Mouse (Mus musculus) v-Abl transformed pro-B cells (cell line): ENCODE measurements at regions not wholly inside any gene's neighbourhood (a gene's known extent, or its start where the extent isn't known, plus 50 kb on each side); places are given as distances from the start of the nearest gene placed in this dataset.

Experiments used
- in situ Hi-C, 2 experiments: fragments of 400-800 bp; cut with MboI; formaldehyde crosslinking; loops; one replicate each; pipeline ENCODE4 v1.15.1; 2025; ENCODE audit not compliant: unreplicated experiment in 2 of 2

DNA sequence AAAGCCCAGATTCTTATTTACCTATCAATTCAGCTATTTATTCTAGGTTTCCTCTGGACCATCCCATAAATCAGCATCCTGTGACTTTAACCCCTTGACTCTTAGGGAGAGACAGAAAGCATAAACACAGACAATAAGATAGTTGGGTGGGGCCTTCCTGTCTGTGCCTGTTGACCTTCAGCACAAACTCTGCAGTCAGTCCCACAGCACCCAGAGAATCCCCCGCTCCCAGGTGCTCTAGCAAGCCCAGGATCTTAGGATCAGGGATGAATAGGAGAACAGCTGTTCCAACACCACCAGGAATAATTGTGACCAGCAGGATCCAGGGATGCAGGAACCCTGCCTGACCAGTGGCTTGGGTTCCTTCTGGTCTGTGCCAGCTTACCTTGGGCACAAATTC, 107.8 kb downstream of the Basp1 start:
- in situ Hi-C loops: no loop called here

DNA sequence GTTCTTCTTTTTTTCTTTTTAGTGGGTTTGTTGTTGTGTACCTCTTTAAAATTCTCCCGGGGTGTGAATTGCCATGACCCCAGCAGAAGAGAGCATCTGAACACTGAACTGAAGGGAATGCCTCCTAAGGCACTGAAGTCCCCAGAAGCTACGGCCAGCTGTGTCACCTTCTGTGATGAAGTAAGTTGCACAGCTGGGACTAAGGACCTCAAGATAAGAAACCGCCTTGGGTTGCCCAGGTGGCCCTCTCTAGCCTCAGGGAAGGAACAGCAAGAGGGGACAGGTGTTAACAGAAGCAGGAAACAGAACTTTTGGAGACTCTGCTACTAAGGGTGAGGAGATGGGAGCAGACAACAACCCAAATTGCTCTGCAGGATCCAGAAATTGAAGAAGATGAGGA, 110.2 kb downstream of the Basp1 start:
- in situ Hi-C loops: no loop called here

DNA sequence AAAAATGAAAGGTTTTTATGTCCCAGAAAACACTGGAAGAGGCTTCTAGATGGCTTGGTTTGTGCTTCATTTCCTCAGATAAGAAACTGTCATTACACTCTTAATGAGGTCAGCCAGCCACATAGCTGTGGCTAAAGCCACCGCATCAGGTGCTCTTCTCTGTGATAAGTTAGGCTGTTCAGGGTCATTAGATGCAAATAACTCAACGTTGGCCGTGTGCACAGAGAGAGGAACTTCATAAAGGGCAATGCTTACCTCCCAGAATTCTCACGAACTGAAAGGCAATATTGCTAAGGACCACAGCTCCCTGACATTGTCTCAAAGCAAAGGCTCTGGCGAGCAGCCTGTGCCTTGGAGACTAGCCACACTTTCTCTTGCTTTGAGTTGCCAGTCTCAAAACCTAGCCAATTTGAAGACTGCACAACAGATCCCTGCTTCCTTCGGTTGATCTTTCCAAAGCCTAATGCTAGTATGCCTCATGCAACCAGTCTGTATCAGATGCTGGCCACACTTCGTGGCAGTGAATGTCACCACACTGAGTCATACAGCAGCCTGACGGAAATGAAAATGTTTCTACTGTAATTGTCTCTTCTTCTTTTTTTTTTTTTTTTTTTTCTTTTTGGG, 110.8 kb downstream of the Basp1 start:
- in situ Hi-C loops: no loop called here

DNA sequence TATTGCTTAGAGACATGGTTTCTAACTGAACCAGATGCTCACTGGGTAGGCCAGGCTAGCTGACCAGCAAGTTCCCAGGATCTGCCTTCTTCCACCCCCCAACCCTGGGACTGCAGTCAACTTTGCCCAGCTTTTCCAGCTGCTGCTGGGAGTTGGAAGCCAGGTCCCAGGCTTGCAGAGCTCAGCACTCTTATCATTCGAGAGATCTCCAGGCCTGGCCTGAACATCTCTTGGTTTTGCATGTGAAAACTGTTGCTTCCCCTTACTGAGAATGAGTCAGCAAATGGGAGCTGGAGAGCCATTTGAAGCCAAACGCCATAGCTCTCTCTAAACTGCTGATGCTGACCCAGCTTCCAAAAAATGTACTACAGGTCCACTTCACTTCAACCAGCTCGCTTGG, 111.8 kb downstream of the Basp1 start:
- in situ Hi-C loops: no loop called here

DNA sequence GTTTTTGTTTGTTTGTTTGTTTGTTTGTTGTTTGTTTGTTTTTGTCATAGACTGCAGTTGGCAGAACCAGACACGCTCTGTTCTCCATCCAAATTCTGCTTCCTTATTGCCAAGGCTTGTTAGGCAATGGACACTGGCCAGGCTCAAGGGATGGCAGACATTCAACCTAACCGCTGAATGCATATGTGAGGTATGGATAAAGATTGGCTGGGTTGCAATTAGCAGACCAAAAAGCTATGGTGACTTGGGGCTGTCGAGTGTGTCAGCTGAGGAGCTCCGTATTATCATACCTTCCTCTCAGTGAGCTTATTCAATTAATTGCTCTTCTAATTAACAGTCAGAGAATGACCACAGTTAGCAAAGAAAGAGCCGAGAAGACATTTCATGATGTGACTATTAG, 116.3 kb downstream of the Basp1 start:
- in situ Hi-C loops: no loop called here

DNA sequence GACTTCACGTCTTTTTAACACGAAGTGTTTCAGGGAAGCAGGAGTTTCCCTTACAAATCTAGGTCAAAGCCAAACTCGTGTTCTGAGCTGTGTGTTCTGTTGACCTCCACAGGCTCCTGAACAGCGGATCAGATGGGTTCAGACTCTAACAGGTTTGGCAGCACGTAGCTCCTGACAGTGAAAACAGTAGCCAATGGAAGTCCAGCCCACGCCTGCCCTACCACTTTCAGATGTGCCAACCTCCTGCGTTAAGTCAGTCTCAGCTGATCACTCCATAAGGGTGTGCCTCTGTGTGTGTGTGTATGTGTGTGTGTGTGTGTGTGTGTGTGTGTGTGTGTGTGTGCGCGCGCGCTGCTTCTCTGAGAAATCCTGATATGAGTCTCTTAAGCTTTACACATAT, 116.8 kb downstream of the Basp1 start:
- in situ Hi-C loops: no loop called here

DNA sequence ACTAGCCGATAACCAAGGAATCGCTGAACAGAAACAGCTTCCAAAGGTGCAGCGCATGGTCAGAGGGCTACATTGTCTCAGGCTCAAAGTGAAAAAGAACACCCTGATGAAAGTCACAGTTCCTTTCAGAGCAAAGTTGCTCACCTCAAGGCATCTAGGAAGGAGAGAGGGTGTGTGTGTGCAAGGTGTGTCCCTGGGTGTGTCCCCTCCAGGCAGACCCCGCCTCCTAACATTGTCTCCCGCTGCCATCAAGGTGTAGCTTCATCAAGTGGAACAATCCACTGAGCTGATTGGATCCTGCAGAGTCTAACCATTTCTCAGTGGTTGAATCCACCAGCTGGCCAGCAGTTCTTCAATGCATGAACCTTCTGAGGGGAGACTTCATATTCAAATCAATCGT, 117.8 kb downstream of the Basp1 start:
- in situ Hi-C loops: no loop called here

DNA sequence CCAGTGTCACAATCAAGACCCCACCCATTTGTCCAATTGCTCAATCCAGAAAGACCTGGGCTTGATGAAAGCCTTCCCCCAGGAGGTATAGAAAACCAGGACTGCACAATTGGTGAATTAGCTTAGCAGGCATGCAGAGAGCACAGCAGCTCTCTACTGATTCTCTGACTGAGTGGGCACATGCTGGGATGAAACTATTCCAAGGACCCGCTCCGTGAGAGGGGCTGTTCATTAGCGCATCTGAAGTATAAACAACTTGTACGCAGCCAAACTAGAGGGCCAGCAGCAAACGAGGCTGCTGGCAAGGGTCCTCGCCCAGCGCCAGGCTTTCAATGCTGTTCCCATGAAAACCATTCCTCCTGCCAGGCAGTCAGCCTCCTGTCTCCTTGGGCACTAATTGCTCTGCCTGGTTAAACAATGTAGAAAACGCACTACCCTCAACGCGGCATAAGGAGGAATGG, 122.3 kb downstream of the Basp1 start:
- in situ Hi-C loops: no loop called here

DNA sequence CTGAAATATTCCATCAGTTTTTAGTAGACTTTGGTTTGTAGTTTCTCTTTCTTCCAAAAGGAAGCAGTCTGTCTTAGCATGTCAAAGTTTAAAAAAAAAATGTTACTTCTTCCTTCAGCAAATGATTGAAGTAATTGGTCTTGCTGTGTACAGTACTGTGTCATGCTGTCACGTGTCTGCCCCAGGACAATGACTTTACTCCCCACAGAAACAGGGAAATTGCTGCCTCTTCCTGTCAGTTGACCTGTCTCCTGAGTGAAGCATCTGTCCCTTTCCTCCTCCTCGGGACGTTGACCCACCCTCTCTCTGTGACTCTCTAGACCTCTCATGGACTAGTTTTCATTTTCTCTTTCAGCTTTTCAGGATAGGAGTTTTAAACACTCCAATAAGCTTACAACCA, 125.7 kb downstream of the Basp1 start:
- in situ Hi-C loops: no loop called here

DNA sequence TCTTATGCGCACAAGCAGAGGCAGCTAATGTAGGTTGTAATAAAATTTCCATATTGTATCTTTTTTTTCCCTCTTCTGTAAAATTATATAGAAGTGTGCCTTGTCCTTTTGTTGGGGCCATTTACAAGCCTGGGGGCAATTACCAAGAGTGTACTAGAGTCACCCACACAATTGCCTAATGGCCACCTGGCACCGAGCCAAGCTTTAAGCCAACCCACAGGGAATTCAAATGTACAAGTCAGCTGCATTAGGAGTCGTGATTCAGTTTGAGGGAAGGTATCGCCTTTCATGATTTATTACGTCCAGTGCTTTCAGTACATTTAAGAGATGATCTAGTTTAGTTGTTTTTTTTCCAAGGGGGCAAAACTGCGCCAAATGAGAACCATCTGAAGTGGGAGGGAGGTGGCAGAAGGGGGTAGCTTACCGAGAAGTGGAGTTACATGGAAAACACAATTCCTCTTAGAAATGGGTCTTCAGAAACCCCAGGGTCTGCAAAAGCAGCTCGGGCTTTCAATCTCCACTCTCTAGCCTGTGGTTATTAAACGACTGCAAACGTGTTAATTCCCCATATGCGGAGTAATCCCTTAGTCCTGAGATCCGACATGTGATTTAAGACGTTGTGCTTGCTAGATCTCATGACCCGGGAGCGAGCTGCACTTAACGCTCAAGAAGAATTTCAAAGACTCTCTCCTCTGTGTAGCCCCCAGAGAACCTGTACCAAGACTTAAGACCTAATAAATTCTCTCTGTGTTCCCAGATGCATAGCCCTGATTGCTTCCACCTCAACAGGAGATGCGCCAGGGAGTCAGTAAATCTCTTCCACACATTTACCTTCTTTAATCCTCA, 129.0 kb downstream of the Basp1 start:
- in situ Hi-C loops: no loop called here

DNA sequence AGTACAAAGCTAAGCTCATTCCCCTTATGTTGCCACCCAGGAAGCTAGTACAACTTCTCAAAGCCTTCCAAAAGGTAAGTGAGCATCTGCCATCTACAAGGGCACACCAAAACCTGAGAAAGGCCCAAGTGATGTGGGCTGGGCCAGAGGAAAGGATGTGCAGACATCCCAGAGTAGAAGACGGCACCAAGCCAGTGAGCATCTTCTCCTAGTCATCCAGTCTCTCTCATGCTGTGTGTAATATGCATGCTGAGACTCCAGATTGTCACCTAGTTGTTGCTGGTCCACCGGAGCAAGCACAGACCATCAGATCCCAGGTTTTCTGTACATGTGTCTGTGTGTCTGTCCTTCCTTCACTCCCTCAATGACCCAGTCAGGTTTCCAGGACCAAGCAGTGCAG, 129.9 kb downstream of the Basp1 start:
- in situ Hi-C loops: no loop called here

DNA sequence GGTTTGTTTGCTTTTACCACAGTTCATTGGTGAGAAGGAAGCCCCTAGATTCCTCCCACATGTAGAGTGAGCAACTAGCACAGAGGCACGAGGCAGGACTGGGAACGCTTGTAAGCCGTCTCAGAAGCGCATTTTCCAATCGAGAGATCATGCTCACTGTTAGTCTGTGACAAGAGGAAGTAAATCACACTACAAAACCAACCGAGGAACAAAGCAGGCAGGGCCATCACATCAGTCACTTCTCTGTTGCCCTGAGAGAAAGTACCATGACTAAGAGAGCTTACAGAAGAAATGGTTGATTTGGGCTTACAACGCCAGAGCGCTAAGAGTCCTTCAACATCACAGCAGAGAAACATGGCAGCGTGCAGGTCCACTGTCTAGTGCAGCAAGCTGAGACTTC, 131.2 kb downstream of the Basp1 start:
- in situ Hi-C loops: no loop called here

DNA sequence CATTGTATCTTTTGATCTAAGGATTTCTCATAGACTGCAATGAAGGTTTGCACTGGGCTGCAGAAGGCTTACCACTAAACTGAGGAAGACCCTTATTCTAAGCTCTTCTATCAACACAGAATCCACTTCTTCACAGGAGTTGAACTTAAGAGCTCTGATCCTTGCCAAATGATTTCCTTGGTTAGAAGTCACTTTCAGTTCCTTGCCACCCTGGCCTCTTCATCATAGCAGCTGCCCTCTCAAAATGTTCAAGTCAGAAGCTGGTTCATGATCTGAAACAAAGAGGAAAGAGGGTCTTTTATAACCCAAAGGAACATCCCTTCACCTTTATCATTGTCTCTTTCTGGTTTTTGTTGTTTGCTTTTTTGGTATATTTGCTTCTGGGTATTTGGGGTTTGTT, 131.6 kb downstream of the Basp1 start:
- in situ Hi-C loops: no loop called here

DNA sequence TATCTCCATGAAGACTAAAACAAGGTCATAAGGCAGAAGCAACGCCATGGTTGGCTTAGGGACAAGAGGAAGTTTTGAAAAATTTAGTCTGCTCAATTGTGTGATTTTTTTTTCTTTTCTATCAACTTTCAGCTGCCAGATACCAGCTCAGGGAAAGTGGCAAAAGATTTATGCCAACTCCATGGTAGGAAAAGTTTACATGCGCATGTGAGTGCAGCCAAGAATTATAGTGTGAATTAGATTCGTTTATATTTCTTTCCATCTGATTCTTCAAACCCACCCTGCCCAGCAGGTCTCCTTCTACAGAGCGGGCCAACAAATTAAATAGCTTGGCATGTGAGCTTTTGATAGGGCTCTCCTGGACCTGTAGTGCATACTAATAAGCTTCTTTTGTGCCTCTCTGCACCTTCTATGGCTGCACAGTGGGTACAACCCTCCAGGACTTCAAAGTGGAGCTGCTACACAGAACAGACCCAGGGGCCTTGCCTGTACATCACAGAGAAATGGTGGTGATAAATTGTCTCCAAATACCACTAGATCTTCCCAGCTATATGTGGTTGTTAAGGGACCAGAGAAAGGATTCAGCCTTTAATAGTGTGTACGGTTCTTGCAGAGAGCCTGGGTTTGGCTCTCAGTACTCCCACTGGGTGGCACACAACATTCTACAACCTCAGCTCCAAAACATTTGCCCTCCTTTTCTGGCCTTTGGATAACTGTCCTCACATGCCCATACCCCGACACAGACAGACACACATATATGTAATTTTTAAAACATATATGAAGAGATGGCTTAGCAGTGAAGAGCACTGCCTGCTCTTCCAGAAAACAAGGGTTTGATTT, 135.0 kb downstream of the Basp1 start:
- in situ Hi-C loops: no loop called here

DNA sequence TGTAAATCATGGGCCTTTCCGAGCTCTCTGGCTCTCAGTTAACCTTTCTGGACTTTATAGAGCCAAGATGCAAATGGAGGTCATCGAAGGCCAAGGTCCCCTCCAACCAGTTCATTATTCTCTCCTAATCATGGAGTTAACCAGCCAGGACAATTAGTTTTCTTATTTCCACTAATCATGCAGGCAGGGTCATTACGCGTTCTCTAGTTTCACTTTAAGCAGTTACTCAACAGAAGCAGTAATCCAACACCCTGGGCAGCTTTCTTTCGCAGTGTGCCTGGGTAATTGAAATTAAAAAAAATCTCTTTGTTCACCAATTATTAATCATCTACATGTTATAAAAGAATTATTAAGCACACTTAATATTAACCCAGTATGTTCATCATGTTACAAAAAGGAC, 137.3 kb downstream of the Basp1 start:
- in situ Hi-C loops: no loop called here

DNA sequence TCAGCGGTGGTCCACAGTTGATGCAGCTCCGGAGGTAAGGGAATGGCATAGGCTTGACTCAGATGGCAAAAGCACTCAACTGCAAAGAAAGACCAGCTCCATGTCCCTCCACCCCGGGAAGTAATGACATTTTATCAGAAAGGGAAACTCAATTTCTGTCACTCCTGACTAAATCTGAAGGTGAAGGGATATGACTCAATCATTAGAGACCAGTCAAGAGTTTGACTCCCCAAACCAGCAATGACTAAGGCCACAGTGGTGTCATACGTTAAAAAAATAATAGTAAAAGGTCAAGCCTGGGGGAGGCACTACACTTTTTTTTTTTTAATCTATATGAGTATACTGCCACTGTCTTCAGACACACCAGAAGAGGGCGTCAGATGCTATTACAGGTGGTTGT, 141.7 kb downstream of the Basp1 start:
- in situ Hi-C loops: no loop called here

DNA sequence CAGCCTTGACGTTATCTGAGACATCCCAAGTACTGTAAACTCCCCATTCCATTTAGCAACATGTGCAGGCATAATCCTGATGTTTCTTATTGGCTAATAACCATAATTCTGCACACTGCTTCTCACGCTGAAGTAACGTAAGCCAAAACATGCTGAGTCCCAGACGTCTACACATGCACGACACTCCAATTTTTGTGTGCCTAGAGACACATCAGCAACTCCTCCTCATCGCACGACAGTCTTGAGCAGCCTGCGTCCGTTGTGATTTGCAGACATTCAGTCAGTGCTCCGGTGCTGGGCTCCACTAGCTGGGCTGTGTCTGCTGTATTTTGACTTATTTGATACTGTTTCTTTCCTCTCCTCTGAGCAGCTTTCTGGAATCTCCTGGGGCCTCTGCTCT, 143.2 kb downstream of the Basp1 start:
- in situ Hi-C loops: no loop called here

DNA sequence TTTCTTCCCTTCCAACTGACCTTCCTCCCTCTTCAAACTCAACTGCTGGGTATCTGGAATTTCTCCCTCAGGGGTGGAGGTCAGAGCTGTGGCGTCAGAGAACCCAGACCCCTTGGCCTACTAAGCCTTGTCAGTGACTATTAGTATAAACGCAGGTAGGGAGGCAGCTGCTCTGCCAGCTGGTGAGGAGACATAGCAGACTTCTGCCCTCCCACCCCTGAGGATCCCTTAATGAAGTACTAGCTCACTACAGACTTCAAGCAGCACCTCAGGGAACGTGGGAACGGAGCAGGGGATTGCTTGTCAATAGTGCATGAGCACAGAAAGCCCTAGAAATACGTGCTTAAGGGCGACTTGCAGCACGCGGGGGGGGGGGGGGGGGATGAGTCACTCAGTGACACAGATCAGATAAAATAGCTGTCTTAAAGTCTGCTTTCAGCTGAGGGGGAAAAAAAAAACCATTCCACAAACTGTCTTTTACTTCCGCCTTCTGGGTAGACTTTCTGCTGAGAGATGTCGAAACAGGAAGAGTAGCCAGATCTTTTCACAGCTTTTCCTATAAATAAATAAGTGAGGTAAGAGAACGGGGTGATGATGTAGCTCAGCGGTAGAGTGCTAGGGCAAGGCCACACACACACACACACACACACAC, 144.1 kb downstream of the Basp1 start:
- in situ Hi-C loops: no loop called here

DNA sequence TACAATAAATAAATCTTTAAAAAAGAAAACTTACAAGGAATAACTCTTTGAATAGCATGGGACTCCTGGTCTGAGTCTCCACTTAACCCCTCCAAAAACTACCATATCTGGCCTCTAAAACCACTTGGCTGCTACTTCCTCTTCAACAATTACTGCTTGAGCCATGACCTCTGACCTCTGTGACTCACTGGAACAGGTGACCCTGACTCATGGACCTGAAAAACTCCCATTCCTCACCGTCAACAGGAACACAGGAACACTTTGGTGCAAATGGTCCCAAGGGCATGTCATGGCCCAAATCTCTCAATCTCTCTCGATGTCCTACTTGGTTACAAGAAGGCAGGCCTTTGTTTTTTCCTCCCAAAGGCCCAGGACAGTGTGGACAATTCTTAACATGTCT, 145.1 kb downstream of the Basp1 start:
- in situ Hi-C loops: no loop called here

DNA sequence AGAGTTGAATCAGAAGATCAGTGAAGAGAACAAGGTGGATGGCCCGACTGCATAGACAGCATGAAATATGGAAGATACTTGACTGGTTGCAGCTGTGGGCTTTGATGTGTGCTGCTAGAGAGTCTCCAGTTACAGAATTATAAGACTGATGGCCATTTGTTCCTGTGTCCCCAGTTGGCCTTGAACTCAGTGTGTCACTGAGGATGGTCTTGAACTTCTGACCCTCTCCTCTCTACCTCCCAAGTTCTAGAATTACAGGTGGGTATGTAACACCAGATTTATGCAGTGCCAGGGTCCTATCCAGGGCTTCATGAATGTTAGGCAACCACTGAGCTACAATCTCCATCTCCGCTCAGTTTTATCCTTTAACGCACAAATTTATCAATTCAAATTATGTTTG, 146.1 kb downstream of the Basp1 start:
- in situ Hi-C loops: no loop called here
